Mouse (Mus musculus) heart, embryonic 15.5 days (tissue): ENCODE measurements around the gene Apbb2. TPM values are rescaled to one million over a fixed set of nuclear protein-coding genes. Genes with fewer than 3 reads are reported as not detected.
A peak's percentile ranks its signal among the peaks of the same experiment; 100 is the strongest.

Experiments
- ATAC-seq: fragments of 200-750 bp; cut with Nextera tagmentation; replicated peaks from 2 replicates; pipeline ENCODE4 v1.8.0; 2017; ENCODE audit warnings: low read depth, moderate TSS enrichment; ENCODE audit not compliant: insufficient number of reproducible peaks, insufficient read depth, low FRiP score
- H3K27ac ChIP-seq: fragments of 300-500 bp; sonication (generic); 2 replicates; pipeline ENCODE4 v1.5.1; 2015; ENCODE audit warnings: mild to moderate bottlenecking, inconsistent platforms
- H3K27me3 ChIP-seq: fragments of 300-500 bp; sonication (generic); 2 replicates; pipeline ENCODE4 v1.6.1; 2015; ENCODE audit warnings: inconsistent platforms
- H3K36me3 ChIP-seq: fragments of 300-500 bp; sonication (generic); 2 replicates; pipeline ENCODE4 v1.6.1; 2015; ENCODE audit warnings: mild to moderate bottlenecking, inconsistent platforms
- H3K4me1 ChIP-seq: fragments of 300-500 bp; sonication (generic); replicated peaks from 2 replicates; pipeline ENCODE4 v1.6.1; 2015; ENCODE audit warnings: inconsistent platforms
- H3K4me2 ChIP-seq: fragments of 300-500 bp; sonication (generic); 2 replicates; pipeline ENCODE4 v1.6.1; 2015; ENCODE audit warnings: inconsistent platforms, mild to moderate bottlenecking, moderate library complexity
- H3K4me3 ChIP-seq: fragments of 300-500 bp; sonication (generic); 2 replicates; pipeline ENCODE4 v1.5.1; 2015; ENCODE audit warnings: mild to moderate bottlenecking, inconsistent platforms
- H3K9ac ChIP-seq: fragments of 300-500 bp; sonication (generic); 2 replicates; pipeline ENCODE4 v1.6.1; 2015; ENCODE audit warnings: mild to moderate bottlenecking, inconsistent platforms
- H3K9me3 ChIP-seq: fragments of 300-500 bp; sonication (generic); replicated peaks from 2 replicates; pipeline ENCODE4 v1.6.1; 2016; ENCODE audit warnings: inconsistent platforms
- WGBS: fragments of 180-500 bp; shearing (Covaris S2); methylation state at CpG from one replicate; pipeline ENCODE4 v1.1.7; 2015; ENCODE audit warnings: mixed read lengths; 5-methylcytosine and 5-hydroxymethylcytosine counted together
- polyA plus RNA-seq: library from polyadenylated mRNA; unstranded; fragments of >200 nt; fragmentation: Nextera tagmentation; extraction: Ambion mirVana; gene quantifications from 2 replicates; pipeline ENCODE4 v1.2.1, GENCODE M21; 2015

The Apbb2 gene
- polyA plus RNA-seq, 1 experiment from 2014 or later = 32.6 TPM

DNA sequence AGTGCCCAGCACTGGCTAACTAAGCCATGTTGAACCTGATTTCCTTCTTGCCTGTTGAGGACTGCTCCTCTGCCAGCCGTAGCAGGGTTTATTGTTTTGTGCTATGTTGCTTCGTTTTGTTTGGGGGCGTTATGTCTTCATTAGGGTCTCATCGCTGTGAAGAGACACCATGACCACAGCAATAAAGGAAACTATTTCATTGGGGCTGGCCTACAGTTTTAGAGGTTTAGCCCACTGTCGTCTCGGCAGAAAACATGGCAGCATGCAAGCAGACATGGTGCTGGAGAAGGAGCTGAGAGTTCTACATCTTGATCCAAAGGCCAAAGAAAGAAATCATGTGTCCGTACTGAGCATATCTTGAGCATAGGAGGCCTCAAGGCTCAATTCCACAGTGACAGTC lies 119.0 kb downstream of the Apbb2 start:
- Histone ChIP-seq H3K9ac (no peak overlapping the region), H3K9me3 (no peaks in the 10 kb centered on the region), H3K27ac (no peak overlapping the region), H3K36me3 (no peaks in the 10 kb centered on the region), H3K4me1 (peaks cover 30% of the 10 kb centered on the region), H3K4me2 (no peak overlapping the region), H3K27me3 (no peaks in the 10 kb centered on the region), H3K4me3 (no peak overlapping the region)
- WGBS = 95% methylated on average over 7 of the region's 7 CpGs
- ATAC-seq = no peak

DNA sequence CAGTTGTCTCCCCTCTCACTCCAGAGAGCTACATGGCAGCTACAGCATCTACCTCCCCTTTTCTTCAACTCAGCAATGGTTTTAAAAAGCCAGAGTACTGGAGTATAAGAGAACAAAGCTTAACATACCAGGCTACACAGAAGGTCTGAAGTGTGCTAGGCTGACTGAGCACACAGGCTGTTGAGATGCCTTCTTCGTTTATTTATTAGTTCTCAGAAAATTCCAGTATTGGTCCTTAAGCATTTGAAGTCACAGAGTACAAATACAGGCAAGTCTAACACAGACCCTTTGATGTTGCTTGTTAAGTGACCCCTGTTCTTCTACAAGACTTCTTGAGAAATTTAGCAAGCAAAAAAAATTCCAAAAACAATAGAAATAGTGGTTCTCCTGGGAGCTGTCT lies 120.4 kb downstream of the Apbb2 start:
- ATAC-seq = no peak
- H3K27ac ChIP-seq = no peak overlapping the region

DNA sequence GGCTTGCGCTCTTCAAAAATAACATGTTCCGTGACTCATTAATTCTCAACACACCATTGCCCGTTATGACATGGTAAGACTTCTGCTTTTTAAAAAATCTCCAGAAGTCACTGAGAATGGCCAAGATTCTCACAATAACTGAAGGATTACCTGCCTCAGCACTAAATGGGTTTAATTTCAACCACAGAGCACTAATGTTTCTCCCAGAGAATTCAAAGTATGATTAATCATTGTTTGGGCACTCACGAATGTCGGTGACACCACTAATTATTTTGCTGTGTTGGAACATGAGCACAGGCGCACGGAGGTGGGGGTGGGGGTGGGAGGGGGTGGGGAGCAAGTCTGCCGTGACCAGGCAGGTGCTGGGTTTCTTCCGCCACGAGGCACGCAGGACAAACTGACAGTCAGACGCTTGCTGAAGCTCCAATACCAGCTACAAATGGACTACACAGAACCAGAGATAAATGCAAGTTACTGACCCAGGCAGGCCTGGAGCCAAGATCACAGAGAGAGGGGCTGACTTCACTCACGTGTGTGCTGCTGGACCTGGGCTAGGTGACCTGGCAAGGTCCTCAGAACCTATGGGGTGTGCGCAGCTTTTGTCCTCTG lies 121.0 kb downstream of the Apbb2 start:
- Histone ChIP-seq H3K27ac (no peak overlapping the region), H3K9me3 (no peaks in the 10 kb centered on the region), H3K9ac (no peak overlapping the region), H3K4me1 (peaks cover 17% of the 10 kb centered on the region), H3K36me3 (no peaks in the 10 kb centered on the region), H3K4me3 (no peak overlapping the region), H3K4me2 (no peak overlapping the region), H3K27me3 (no peaks in the 10 kb centered on the region)
- ATAC-seq = no peak
- 54% methylated on average over 14 of the region's 14 CpGs for WGBS

More for the DNA sequence above, 120.4 kb downstream of the Apbb2 start:
- Histone ChIP-seq H3K4me1 (peaks cover 17% of the 10 kb centered on the region), H3K9me3 (no peaks in the 10 kb centered on the region), H3K27me3 (no peaks in the 10 kb centered on the region), H3K4me3 (no peak overlapping the region), H3K4me2 (no peak overlapping the region), H3K9ac (no peak overlapping the region), H3K36me3 (no peaks in the 10 kb centered on the region)
- WGBS = 71% methylated on average over 1 of the region's 1 CpGs

DNA sequence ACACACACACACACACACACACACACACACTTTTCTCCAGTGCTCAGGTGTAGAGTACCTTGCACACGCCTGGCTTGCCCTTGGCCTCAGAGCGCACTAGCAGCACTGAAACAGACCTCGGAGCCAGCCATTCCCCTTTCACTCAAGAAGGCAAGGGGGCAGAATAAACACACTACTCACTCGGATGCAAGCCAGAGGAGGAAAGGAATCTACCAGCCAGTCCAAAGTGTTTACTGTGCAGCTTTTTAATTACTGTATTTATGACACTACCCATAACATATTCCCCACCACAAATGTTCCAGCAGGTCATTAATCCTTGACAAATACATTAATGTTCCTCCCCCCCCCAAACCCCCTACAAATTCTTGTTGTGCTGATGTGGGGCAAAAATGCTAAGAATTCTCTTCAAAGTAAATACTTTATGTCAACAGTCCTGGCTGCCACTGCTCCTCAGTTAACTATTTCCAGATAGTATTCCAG lies 121.7 kb downstream of the Apbb2 start:
- 40% methylated on average over 4 of the region's 4 CpGs for WGBS
- H3K4me3 ChIP-seq = no peak overlapping the region
- H3K9ac ChIP-seq = no peak overlapping the region
- no peak overlapping the region for H3K27ac ChIP-seq
- H3K4me2 ChIP-seq = no peak overlapping the region
- no peak for ATAC-seq
- peaks cover 17% of the 10 kb centered on the region for H3K4me1 ChIP-seq
- no peaks in the 10 kb centered on the region for H3K27me3 ChIP-seq
- H3K36me3 ChIP-seq = no peaks in the 10 kb centered on the region
- no peaks in the 10 kb centered on the region for H3K9me3 ChIP-seq

DNA sequence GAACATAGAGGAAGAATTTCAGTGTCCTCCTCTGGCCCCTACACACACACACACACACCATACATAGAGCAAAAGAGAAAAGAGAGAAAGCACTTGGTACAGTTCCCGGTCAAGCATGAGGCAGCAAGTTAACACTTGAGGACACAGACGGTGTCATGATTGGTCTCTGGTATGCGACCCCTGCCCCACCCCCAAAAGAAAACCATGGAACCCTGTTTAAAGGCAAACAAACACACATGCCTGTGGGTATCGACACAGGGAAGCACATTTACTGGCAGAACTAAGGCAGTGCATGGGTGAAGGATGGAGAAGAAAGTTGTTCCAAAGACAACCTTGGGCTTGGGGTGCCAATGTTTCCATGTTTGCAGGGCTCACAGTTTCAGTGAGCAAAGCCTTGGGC lies 123.9 kb downstream of the Apbb2 start:
- Histone ChIP-seq H3K4me3 (no peak overlapping the region), H3K4me1 (peaks cover 17% of the 10 kb centered on the region), H3K27me3 (no peaks in the 10 kb centered on the region), H3K4me2 (no peak overlapping the region), H3K9me3 (no peaks in the 10 kb centered on the region), H3K27ac (no peak overlapping the region), H3K36me3 (no peaks in the 10 kb centered on the region), H3K9ac (no peak overlapping the region)
- ATAC-seq = no peak
- WGBS = 50% methylated on average over 4 of the region's 4 CpGs

DNA sequence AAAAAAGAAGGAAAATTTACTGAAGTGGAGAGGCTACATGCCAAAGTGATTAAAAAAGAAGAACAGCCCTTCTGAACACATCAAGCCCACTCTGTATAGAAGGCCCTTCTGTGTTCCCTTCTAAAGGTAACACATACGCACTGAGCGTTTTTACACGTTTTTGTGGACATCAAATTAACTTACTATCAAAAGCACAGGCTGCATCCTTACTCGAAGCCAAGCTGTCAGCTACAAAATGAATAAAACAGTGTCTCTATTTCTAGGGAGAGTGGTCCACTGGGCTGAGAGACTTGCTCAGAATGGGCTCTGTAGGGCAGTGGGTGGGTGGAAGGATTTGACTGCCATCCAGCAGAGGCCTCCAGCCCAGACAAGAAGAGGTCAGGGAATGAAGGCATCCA lies 126.0 kb downstream of the Apbb2 start:
- Histone ChIP-seq H3K9ac (no peak overlapping the region), H3K9me3 (no peaks in the 10 kb centered on the region), H3K4me1 (peaks cover 13% of the 10 kb centered on the region), H3K4me2 (no peak overlapping the region), H3K4me3 (no peak overlapping the region), H3K27ac (no peak overlapping the region), H3K27me3 (no peaks in the 10 kb centered on the region), H3K36me3 (no peaks in the 10 kb centered on the region)
- no peak for ATAC-seq
- 78% methylated on average over 4 of the region's 4 CpGs for WGBS

DNA sequence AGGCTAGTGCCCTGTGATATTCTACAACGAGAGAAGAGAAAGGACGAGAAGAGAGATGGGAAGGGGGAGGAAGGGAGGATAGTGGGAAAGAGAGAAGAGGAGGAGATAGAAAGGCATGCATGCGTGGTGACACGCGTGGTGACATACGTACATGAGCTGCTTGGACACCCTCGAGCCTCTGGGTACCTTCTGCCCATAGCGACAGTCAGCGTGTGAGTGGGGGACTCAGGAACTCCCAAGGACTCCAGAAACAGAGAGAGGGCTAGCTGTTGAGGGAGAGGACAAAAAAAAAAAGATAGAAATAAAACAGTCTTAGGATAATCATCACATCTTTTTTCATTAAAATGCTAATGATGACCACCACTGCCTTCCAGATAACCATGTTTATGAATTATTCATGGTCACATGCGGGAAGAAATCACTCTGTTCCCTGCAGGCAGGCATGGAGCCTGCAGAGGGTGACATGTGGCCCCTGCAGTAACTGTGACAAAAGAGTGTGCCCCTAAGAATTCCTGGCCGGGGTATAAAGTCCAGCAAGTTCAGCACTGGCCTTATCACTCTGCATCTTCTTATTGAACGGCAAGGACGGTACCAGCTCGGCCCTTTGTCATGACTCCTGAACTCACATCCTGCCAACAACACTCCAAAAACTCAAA lies 126.5 kb downstream of the Apbb2 start:
- Histone ChIP-seq H3K9me3 (no peaks in the 10 kb centered on the region), H3K36me3 (no peaks in the 10 kb centered on the region), H3K4me3 (no peak overlapping the region), H3K4me2 (no peak overlapping the region), H3K4me1 (peaks cover 8% of the 10 kb centered on the region), H3K27me3 (no peaks in the 10 kb centered on the region), H3K9ac (no peak overlapping the region), H3K27ac (no peak overlapping the region)
- WGBS = 75% methylated on average over 14 of the region's 14 CpGs
- no peak for ATAC-seq

DNA sequence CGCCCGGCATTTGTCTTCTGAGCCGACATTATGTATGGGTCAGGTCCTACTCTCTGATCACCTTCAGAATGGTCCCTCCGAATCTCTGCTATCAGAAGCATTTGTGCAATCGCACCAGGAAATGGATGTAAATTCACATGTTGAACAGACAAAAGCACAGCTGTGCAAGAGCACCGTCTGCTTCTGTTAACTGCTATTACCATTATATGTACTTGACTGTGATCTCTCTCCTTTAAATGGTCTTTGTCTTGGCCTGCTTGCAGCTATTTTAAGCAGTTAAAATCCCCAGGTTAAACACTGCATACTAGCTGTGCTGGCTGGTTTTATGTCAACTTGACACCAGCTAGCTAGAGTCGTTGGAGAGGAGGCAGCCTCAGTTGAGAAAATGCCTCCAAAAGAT lies 132.6 kb downstream of the Apbb2 start:
- Histone ChIP-seq H3K4me3 (no peak overlapping the region), H3K36me3 (no peaks in the 10 kb centered on the region; the same call in 1 of the 2 replicates), H3K4me1 (peaks cover 3% of the 10 kb centered on the region), H3K4me2 (no peak overlapping the region), H3K9ac (no peak overlapping the region), H3K9me3 (no peaks in the 10 kb centered on the region), H3K27ac (no peak overlapping the region), H3K27me3 (no peaks in the 10 kb centered on the region)
- 60% methylated on average over 7 of the region's 7 CpGs for WGBS
- ATAC-seq = no peak

DNA sequence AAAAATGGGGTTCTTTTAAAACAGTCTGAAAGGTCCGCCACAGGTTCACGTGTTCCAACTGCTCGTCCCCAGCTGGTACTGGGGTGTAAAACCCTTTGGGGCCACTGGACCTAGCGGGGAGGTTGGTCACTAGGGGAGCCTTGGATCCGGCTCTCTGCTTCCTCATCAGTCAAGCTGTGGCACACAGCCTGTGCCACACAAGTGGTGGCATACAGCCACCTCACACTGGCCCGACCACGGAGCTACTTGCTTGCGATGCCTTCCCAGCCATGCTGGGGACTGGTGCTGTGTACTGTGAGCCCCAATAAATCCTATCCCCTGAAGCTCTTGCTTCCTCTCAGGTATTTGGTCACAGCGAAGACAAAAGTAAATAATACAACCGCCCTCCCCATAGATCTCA lies 142.3 kb downstream of the Apbb2 start:
- no peak overlapping the region for H3K9ac ChIP-seq
- 85% methylated on average over 10 of the region's 10 CpGs for WGBS
- no peaks in the 10 kb centered on the region for H3K36me3 ChIP-seq
- H3K27me3 ChIP-seq = no peaks in the 10 kb centered on the region
- H3K4me2 ChIP-seq = no peak overlapping the region
- no peak for ATAC-seq
- H3K4me1 ChIP-seq = 0 out of 2 replicates have a peak, but pooled peaks cover 4% of the 10 kb centered on the region
- H3K27ac ChIP-seq = no peak overlapping the region
- no peak overlapping the region for H3K4me3 ChIP-seq
- no peaks in the 10 kb centered on the region for H3K9me3 ChIP-seq

DNA sequence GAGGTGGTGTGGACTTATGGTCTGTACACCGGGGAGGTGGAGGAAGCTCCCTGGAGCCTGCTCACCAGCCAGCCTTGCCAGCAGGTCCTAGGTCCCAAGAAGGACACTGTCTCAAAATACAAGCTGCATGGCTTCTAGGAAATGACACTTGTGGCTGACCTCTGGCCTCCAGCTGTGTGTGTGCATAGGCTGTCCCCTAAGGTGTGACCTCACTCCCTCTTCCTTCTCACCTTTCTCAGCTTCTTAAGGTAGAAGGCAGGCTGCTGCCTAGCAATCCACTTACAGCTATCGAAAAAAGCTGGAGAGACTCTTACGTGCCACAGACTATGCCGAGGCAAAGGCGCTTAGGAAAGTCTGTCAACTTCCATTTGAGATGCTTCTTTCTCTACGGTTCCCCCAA lies 142.8 kb downstream of the Apbb2 start:
- ATAC-seq = no peak
- WGBS = 77% methylated on average over 6 of the region's 6 CpGs

DNA sequence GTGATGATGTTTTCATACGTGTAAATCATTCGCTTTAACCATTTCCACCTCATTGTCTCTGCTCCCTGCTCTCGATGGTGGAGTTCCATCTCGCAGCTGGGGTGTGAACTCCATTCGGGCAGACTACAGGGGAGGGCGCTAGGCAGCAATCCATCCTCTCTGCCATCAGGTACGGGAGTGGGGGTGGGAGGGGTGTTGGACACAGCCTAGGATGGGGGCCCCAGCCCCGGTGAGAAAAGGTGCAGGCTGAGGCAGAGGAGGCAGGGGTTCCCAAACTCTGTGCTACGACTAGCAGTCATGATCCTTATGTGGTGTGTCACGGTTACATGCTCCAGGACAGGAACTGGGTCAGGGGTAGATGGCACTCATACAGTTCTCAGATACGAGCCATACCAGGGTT lies 144.4 kb downstream of the Apbb2 start:
- H3K9me3 ChIP-seq = no peaks in the 10 kb centered on the region
- H3K9ac ChIP-seq = no peak overlapping the region
- H3K4me3 ChIP-seq = no peak overlapping the region
- H3K27me3 ChIP-seq = no peaks in the 10 kb centered on the region
- H3K4me2 ChIP-seq = no peak overlapping the region
- peaks cover 8% of the 10 kb centered on the region for H3K4me1 ChIP-seq
- no peaks in the 10 kb centered on the region for H3K36me3 ChIP-seq
- H3K27ac ChIP-seq = no peak overlapping the region
- 0 out of 2 replicates have a peak, but pooled peaks have one; percentile 22 for ATAC-seq
- WGBS = 72% methylated on average over 11 of the region's 11 CpGs

More for the DNA sequence above, 142.8 kb downstream of the Apbb2 start:
- Histone ChIP-seq H3K27ac (no peak overlapping the region), H3K4me3 (no peak overlapping the region), H3K27me3 (no peaks in the 10 kb centered on the region), H3K4me2 (no peak overlapping the region), H3K36me3 (no peaks in the 10 kb centered on the region), H3K4me1 (0 out of 2 replicates have a peak, but pooled peaks cover 4% of the 10 kb centered on the region), H3K9ac (no peak overlapping the region), H3K9me3 (no peaks in the 10 kb centered on the region)

DNA sequence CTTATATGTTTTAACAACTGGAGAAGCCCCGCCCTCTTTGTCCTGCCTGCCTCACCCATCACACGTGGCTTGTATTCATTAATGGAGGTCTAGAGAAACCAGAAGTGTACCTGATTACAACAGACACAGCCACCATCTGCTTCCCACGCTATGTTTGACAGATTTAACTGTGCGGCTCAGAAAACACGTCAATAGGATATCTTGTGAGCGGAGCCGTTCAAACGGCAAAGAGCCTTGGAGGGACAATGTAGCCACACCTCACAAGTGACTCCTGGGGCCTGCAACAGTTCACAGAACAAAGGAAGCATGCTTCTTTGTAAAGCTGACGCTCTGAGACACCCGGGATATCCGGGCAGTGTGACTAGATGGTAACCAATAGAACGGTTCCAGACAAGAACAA lies 145.0 kb downstream of the Apbb2 start:
- peaks cover 8% of the 10 kb centered on the region for H3K4me1 ChIP-seq
- no peak overlapping the region for H3K4me2 ChIP-seq
- H3K27me3 ChIP-seq = no peaks in the 10 kb centered on the region
- no peaks in the 10 kb centered on the region for H3K36me3 ChIP-seq
- H3K9me3 ChIP-seq = no peaks in the 10 kb centered on the region
- ATAC-seq = no peak
- H3K4me3 ChIP-seq = no peak overlapping the region
- WGBS = 46% methylated on average over 12 of the region's 12 CpGs
- H3K27ac ChIP-seq = no peak overlapping the region
- no peak overlapping the region for H3K9ac ChIP-seq
